Mouse (Mus musculus) testis, adult 10 weeks (tissue): ENCODE results near the gene Olfr159. TPM values are rescaled to one million over a fixed set of nuclear protein-coding genes. Genes with fewer than 3 reads are reported as not detected.

Experiments used
- polyA plus RNA-seq: library from polyadenylated mRNA; stranded (reverse); fragments of 350-450 nt; fragmentation: Illumina TruSeq; extraction: RNeasy Lipid Tissue Mini Kit (QIAGEN cat#74804); gene quantifications from one replicate; pipeline ENCODE4 v1.2.3, GENCODE M21; 2014; ENCODE audit warnings: low read depth, low replicate concordance

Gene Olfr159
- polyA plus RNA-seq, result not detected

DNA sequence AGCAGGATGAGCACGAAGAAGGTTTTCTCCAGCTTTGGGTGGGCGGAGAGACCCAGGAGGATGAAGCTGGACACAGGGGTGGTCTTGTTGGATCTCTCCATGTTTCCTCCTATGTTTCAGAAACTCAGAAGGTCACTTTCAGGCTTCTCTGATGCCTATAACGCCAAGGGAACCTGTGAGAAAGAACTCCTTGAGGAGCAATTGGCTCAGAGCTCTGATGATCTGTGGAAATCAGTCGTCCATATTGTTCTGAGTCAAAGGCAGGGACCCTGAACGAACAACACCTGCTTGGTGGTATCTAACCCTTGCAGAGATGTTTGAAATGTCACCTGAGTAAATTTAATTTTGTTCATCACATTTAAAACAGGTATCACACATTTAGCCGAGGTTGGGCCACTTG, at the start of gene Olfr159:
TSS of gene Olfr159 (minus strand) at position 101 of the 400 bp plus-strand sequence.

DNA sequence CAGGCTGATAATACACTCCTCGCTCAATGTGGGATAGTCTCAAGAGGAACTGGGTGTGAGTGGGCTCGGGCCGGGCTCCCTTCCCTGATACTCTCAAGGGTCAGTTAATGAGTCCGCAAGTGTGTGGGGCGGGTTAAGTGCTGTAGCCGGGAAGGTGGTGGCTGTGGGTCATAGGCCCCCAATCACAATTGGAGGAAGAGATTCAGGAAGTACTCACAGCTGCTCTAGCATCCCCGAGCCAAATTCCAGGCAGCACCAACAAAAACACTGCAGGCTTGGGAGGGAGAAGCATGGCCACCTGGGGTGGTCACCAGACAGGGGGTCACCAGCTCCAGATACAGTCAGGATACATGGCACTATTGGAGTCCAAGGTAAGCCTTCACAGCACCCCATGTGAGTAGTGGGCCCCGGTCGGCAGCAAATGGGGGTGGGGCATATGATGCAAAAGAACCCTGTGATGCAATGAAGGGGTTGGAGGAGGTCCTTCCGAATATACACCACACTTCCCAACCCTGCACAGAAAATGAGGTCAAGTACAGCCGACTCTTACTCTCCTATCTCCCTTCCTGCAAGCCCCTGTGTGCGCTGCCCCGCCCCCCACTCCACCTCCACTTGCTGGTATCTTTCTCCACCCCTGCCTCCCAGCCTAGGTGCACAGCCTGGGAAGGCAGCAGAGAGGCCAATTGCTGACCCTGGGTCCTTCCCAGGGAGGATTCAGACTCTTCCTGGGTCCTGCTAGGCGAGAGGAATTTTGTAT, 40.8 kb downstream of the Olfr159 start, which contains the start of gene Spaar:
TSS of gene Spaar (plus strand) at position 241 of the 757 bp plus-strand sequence.

DNA sequence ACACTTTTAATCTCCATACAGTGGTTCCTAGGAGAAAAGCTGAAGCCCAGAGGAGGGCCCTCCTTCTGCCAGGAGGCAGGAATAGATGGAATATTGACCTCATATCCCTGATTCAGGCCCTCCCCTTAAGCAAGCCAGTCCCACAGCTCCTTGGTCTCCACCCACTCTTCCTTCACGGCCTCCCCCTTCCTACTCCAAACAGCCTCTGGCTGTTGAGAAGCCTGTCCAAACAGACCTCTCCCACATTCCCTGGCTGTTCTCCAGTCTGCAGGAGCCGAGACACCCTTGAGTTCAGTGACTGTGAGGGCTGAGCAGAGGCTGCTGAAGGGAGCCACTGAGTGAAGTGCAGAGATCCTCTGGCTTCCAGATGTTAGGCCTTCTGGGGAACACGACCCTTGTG, 43.8 kb downstream of the Olfr159 start, which contains the start of gene Hrct1:
TSS of gene Hrct1 (plus strand) at position 194 of the 400 bp plus-strand sequence.

Other genes starting within 250 kb of the Olfr159 start
- gene Tpm2, start 247.2 kb downstream of the Olfr159 start, polyA plus RNA-seq, result 2.8 TPM
- 12.2 TPM for gene Creb3, start 208.7 kb downstream of the Olfr159 start, polyA plus RNA-seq
- gene Tln1, start 208.3 kb downstream of the Olfr159 start, polyA plus RNA-seq, result 39.2 TPM
- gene Rgp1, start 192.3 kb downstream of the Olfr159 start, polyA plus RNA-seq, result 2.8 TPM
- 8.7 TPM for gene Gba2, start 192.1 kb downstream of the Olfr159 start, polyA plus RNA-seq
- not detected for gene Msmp, start 186.5 kb downstream of the Olfr159 start, polyA plus RNA-seq
- 0.94 TPM for gene Npr2, start 139.1 kb downstream of the Olfr159 start, polyA plus RNA-seq
- 7.7 TPM for gene Spag8, start 117.4 kb downstream of the Olfr159 start, polyA plus RNA-seq
- 0.91 TPM for gene Hint2, start 114.5 kb downstream of the Olfr159 start, polyA plus RNA-seq
- 11.4 TPM for gene Tmem8b, start 102.0 kb downstream of the Olfr159 start, polyA plus RNA-seq
- 179 TPM for gene Fam221b, start 101.9 kb downstream of the Olfr159 start, polyA plus RNA-seq
- not detected for gene Olfr70, start 70.2 kb downstream of the Olfr159 start, polyA plus RNA-seq
- gene Olfr71, start 60.8 kb downstream of the Olfr159 start, polyA plus RNA-seq, result not detected
- not detected for gene Hrct1, start 43.8 kb downstream of the Olfr159 start, polyA plus RNA-seq
- 1.9 TPM for gene Spaar, start 41.0 kb downstream of the Olfr159 start, polyA plus RNA-seq
- not detected for gene Olfr156, start 52.9 kb upstream of the Olfr159 start, polyA plus RNA-seq
- gene Olfr157, start 69.2 kb upstream of the Olfr159 start, polyA plus RNA-seq, result not detected
- gene Olfr155, start 80.6 kb upstream of the Olfr159 start, polyA plus RNA-seq, result not detected
- 6.3 TPM for gene Reck, start 104.5 kb upstream of the Olfr159 start, polyA plus RNA-seq
- gene Glipr2, start 186.4 kb upstream of the Olfr159 start, polyA plus RNA-seq, result 2.8 TPM
- gene Ccin, start 212.5 kb upstream of the Olfr159 start, polyA plus RNA-seq, result 47.2 TPM
- gene Clta, start 233.4 kb upstream of the Olfr159 start, polyA plus RNA-seq, result 11.7 TPM